Mouse (Mus musculus) kidney, adult 2 months (tissue): ENCODE measurements around the gene Lpcat2b. TPM values are rescaled to one million over a fixed set of nuclear protein-coding genes. Genes with fewer than 3 reads are reported as not detected.

ENCODE experiments used
- DNase-seq: peaks from one replicate; pipeline ENCODE4 v3.0.0; 2021
- H3K27ac ChIP-seq: fragments of 200-500 bp; 2 replicates; pipeline ENCODE4 v1.5.1; 2012; ENCODE audit warnings: low read depth, low read length, control low read depth, inconsistent platforms; ENCODE audit not compliant: insufficient read depth
- H3K27me3 ChIP-seq: fragments of 200-500 bp; replicated peaks from 2 replicates; pipeline ENCODE4 v1.6.1; 2012; ENCODE audit warnings: mild to moderate bottlenecking, moderate library complexity, low read length, inconsistent platforms; ENCODE audit not compliant: control insufficient read depth, insufficient read depth
- H3K36me3 ChIP-seq: fragments of 200-500 bp; 2 replicates; pipeline ENCODE4 v1.6.1; 2012; ENCODE audit warnings: mild to moderate bottlenecking, moderate library complexity, low read length, inconsistent platforms; ENCODE audit not compliant: control insufficient read depth, insufficient read depth
- H3K4me1 ChIP-seq: fragments of 200-500 bp; 2 replicates; pipeline ENCODE4 v1.6.1; 2011; ENCODE audit warnings: low read length; ENCODE audit not compliant: control insufficient read depth, insufficient read depth
- H3K4me3 ChIP-seq: fragments of 200-500 bp; 2 replicates; pipeline ENCODE4 v1.5.1; 2011; ENCODE audit warnings: mild to moderate bottlenecking, low read depth, low read length, control low read depth; ENCODE audit not compliant: insufficient read depth
- CTCF ChIP-seq: fragments of 200-500 bp; conservative IDR thresholded peaks from 2 replicates; pipeline ENCODE4 v1.5.1; 2011; ENCODE audit warnings: low read depth, mild to moderate bottlenecking, control low read depth, low read length, moderate library complexity, mixed read lengths; ENCODE audit not compliant: insufficient read depth, insufficient read length
- POLR2A ChIP-seq: fragments of 200-500 bp; IDR thresholded peaks from one replicate; pipeline ENCODE4 v1.6.1; 2011; ENCODE audit warnings: low read depth, low read length, control low read depth
- WGBS: fragments of 180-500 bp; shearing (Covaris S2); methylation state at CpG from one replicate; pipeline ENCODE4 v1.1.7; 2018; 5-methylcytosine and 5-hydroxymethylcytosine counted together
- polyA plus RNA-seq: library from polyadenylated mRNA; depleted of rRNA; stranded (reverse); fragments of >200 nt; gene quantifications from 2 replicates; pipeline ENCODE4 v1.2.3, GENCODE M21; 2012; rRNA removed

Lpcat2b gene
- polyA plus RNA-seq, 1 experiment, result not detected

DNA sequence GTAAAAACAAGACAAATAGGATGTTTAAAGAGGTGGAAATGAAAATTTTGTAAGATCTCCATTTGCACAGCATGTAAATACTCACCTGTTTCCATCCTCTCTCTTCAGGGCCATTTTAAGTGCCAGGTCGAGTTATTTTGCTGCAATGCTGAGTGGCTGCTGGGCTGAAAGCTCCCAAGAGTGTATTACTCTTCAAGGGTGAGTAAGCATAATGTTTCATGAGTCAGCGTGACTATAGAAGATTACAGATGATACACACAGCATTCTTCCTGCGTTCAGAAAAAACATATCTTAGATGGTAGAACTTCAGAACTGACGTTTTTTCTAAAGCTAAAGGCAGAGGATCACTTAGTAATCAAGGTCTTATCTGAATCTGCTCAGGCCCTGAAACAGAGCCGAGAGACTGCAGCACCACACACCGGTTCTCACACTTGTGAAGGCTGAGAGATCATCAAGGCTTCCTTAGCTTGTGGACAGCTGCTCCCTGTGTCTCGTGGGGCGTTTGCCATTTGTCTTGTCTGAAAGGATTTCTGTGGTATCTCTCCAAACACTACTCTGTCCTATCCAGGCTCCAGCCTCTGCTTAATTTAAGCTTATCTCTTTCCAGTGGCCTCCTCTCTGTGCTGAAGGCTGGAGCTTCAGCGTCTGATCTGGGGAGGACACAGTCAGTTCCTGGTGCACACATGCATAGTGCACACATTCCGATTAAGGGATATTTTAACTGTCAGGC is 39.4 kb downstream of the Lpcat2b start:
- H3K4me1 ChIP-seq, result no peaks in the 10 kb centered on the region
- WGBS, result 78% methylated on average over 10 of the region's 10 CpGs
- H3K27me3 ChIP-seq, result no peaks in the 10 kb centered on the region
- H3K27ac ChIP-seq, result no peak overlapping the region
- H3K4me3 ChIP-seq, result no peak overlapping the region
- TF ChIP-seq POLR2A (no peak), CTCF (no peak)
- H3K36me3 ChIP-seq, result no peaks in the 10 kb centered on the region; the same call in 1 of the 2 replicates
- DNase-seq, result no peak

DNA sequence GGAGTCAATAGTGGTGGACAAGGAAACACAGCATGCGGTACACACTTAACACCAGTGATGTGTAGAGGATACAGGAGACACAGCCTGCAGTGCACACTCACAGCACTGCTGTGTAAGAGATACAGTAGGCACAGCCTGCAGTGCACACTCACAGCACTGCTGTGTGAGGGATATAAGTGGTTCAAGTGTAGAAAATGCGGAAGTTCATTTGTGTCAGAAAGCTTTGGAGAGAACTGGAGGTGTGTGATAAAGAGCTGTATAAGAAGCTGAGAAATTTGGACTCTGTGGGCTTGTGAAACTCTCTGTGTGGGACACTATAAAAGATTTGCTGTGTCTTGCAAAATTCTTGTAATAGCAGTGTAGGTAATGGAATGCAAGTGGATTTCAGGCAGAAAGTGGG is 48.8 kb downstream of the Lpcat2b start:
- no peak overlapping the region for H3K4me3 ChIP-seq
- DNase-seq, result no peak
- no peaks in the 10 kb centered on the region for H3K4me1 ChIP-seq
- TF ChIP-seq POLR2A (no peak), CTCF (no peak)
- H3K36me3 ChIP-seq, result no peaks in the 10 kb centered on the region
- H3K27ac ChIP-seq, result no peak overlapping the region
- WGBS, result 95% methylated on average over 2 of the region's 2 CpGs
- H3K27me3 ChIP-seq, result no peaks in the 10 kb centered on the region

Other genes starting within 250 kb of the Lpcat2b start
- 23.4 and 27.7 TPM in 2 replicates for gene Tgfbr3, start 141.9 kb upstream of the Lpcat2b start, polyA plus RNA-seq
- 0.72 and 0.75 TPM in 2 replicates for gene Brdt, start 100.4 kb upstream of the Lpcat2b start, polyA plus RNA-seq
- 0.18 and 0.22 TPM in 2 replicates for gene Ephx4, start 28.8 kb upstream of the Lpcat2b start, polyA plus RNA-seq
- gene Btbd8, start 6.4 kb downstream of the Lpcat2b start, polyA plus RNA-seq, result 1.2 TPM in 2 replicates
- not detected in 2 replicates for gene Gm42669, start 76.1 kb downstream of the Lpcat2b start, polyA plus RNA-seq
- not detected in 2 replicates for gene 1700028K03Rik, start 103.2 kb downstream of the Lpcat2b start, polyA plus RNA-seq
- gene Rpap2, start 165.8 kb downstream of the Lpcat2b start, polyA plus RNA-seq, result 3.0 and 3.3 TPM in 2 replicates
- gene Glmn, start 166.3 kb downstream of the Lpcat2b start, polyA plus RNA-seq, result 0.78 and 0.91 TPM in 2 replicates